Mouse (Mus musculus) small intestine, adult 2 months (tissue): ENCODE measurements around the gene Sema4d.

Experiments used
- CTCF ChIP-seq: fragments of 200-500 bp; IDR thresholded peaks from 2 replicates; pipeline ENCODE4 v1.5.1; 2012; ENCODE audit warnings: low read depth, mild to moderate bottlenecking, control low read depth, inconsistent platforms, low read length, moderate library complexity, mixed read lengths; ENCODE audit not compliant: insufficient replicate concordance, insufficient read length; ENCODE audit errors: extremely low read depth
- POLR2A ChIP-seq: fragments of 200-500 bp; IDR thresholded peaks from 2 replicates; pipeline ENCODE4 v1.6.1; 2012; ENCODE audit warnings: low read depth, mild to moderate bottlenecking, control low read depth, inconsistent platforms, low read length, moderate library complexity

DNA sequence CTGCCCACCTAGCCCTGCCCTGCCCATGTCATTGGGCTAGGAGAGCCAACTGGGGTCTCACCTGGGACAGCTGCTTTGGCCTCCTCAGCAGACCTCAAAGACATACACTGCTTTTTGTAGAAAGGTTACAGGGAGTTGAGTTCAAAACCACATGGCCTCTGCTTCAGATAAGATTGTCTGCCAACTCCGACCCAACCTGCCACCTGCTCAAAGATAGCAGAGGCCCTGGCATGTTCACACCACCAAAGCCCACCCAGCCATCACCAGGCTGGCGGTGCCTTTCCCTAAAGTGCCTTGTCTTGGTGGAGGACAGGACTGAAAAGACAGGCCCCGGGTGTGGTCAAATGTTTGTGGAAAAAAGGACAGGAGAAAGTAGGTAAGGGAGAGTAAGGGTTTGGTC is 95.2 kb downstream of the Sema4d start:
- TF ChIP-seq CTCF (no peak), POLR2A (no peak)
